Mouse (Mus musculus) kidney, embryonic 15.5 days (tissue): ENCODE measurements around the gene Pecr. TPM values are rescaled to one million over a fixed set of nuclear protein-coding genes. Genes with fewer than 3 reads are reported as not detected.
A peak's percentile ranks its signal among the peaks of the same experiment; 100 is the strongest.

Experiments
- ATAC-seq: fragments of 200-750 bp; cut with Nextera tagmentation; replicated peaks from 2 replicates; pipeline ENCODE4 v1.8.0; 2017; ENCODE audit warnings: moderate TSS enrichment; ENCODE audit not compliant: low FRiP score
- H3K27ac ChIP-seq: fragments of 300-500 bp; sonication (generic); 2 replicates; pipeline ENCODE4 v1.5.1; 2015; ENCODE audit warnings: mild to moderate bottlenecking, inconsistent platforms
- H3K27me3 ChIP-seq: fragments of 300-500 bp; sonication (generic); 2 replicates; pipeline ENCODE4 v1.6.1; 2015; ENCODE audit warnings: inconsistent platforms
- H3K36me3 ChIP-seq: fragments of 300-500 bp; sonication (generic); 2 replicates; pipeline ENCODE4 v1.6.1; 2015; ENCODE audit warnings: inconsistent platforms
- H3K4me1 ChIP-seq: fragments of 300-500 bp; sonication (generic); 2 replicates; pipeline ENCODE4 v1.6.1; 2015; ENCODE audit warnings: inconsistent platforms
- H3K4me2 ChIP-seq: fragments of 300-500 bp; sonication (generic); 2 replicates; pipeline ENCODE4 v1.6.1; 2015; ENCODE audit warnings: moderate library complexity, mild to moderate bottlenecking, inconsistent platforms
- H3K4me3 ChIP-seq: fragments of 300-500 bp; sonication (generic); replicated peaks from 2 replicates; pipeline ENCODE4 v1.5.1; 2015; ENCODE audit warnings: mild to moderate bottlenecking, inconsistent platforms
- H3K9ac ChIP-seq: fragments of 300-500 bp; sonication (generic); 2 replicates; pipeline ENCODE4 v1.6.1; 2015; ENCODE audit warnings: mild to moderate bottlenecking, inconsistent platforms
- H3K9me3 ChIP-seq: fragments of 300-500 bp; sonication (generic); replicated peaks from 2 replicates; pipeline ENCODE4 v1.6.1; 2016; ENCODE audit warnings: inconsistent platforms
- WGBS: fragments of 180-500 bp; shearing (Covaris S2); methylation state at CpG from one replicate; pipeline ENCODE4 v1.1.7; 2015; ENCODE audit warnings: mixed read lengths; 5-methylcytosine and 5-hydroxymethylcytosine counted together
- polyA plus RNA-seq: library from polyadenylated mRNA; unstranded; fragments of >200 nt; fragmentation: Nextera tagmentation; extraction: Ambion mirVana; gene quantifications from 2 replicates; pipeline ENCODE4 v1.2.1, GENCODE M21; 2015

Gene Pecr
- polyA plus RNA-seq, 1 experiment from 2014 or later, result 53.8 TPM

DNA sequence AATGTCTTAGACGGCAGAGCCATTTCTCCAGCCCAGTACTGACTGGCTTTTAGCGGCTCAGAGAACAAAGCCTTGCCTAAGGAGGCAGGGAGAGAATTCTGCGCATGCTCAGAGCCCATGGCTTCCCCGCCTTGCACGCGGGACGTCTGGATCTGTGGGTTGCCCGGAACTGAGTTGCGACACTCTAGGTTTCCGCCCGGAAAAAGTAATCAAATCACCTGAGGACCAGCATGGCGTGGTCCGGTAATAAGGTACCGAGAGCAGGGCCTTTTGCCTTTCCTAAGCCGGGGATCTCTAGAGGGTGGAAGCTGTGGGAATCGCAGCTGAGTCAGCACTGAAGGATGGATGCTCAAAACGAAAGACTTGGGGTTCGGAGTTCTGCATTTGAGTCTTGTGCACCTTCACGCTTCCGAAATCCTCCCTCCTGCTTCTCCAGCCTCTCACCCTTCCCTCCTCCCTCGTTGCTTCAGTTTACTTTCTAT lies 23.2 kb upstream of the Pecr start, which contains the start of gene Xrcc5:
Gene Xrcc5, plus strand, starts transcription at position 105 of the 482 bp plus-strand sequence.
- Histone ChIP-seq H3K4me3 (peak within 1 kb of the TSS; percentile 70), H3K9me3 (no peaks in the 10 kb centered on the region), H3K4me2 (peak within 1 kb of the TSS; percentile 68), H3K27me3 (no peaks in the 10 kb centered on the region), H3K27ac (peak within 1 kb of the TSS; percentile 95), H3K9ac (peak within 1 kb of the TSS; percentile 68), H3K4me1 (peaks cover 13% of the 10 kb centered on the region; the same call in 1 of the 2 replicates), H3K36me3 (peaks cover 11% of the 10 kb centered on the region)
- 0% methylated on average over 21 of the region's 21 CpGs for WGBS
- ATAC-seq, result peak; percentile 99

DNA sequence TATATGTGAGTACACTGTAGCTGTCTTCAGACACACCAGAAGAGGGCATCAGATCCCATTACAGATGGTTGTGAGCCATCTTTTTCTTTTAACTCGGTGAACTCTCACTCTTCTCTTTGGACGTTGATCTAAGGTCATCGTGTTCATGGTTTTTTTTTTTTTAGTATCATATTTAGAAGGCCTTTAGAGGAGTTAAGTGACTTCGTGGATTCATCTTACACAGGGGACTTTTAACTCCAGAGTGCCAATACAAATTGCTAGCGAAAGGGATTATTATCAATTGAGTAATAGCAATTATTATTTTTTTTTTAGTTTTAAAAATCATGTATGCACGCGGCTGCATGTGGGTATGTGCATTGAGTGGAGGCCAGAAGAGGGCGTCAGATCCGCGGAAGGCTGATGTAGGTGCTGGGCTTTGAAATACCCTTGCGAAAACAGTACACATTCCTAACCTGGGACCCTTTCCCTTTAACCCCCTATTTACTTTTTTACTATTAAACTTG lies 22.6 kb upstream of the Pecr start:
- no peaks in the 10 kb centered on the region for H3K9me3 ChIP-seq
- peak overlapping the region; percentile 70 for H3K4me3 ChIP-seq
- H3K9ac ChIP-seq, result peak overlapping the region; percentile 68
- peaks cover 13% of the 10 kb centered on the region; the same call in 1 of the 2 replicates for H3K4me1 ChIP-seq
- no peaks in the 10 kb centered on the region for H3K27me3 ChIP-seq
- WGBS, result 2% methylated on average over 11 of the region's 11 CpGs
- peak overlapping the region; percentile 95 for H3K27ac ChIP-seq
- peak; percentile 85 for ATAC-seq
- H3K36me3 ChIP-seq, result peaks cover 4% of the 10 kb centered on the region
- peak overlapping the region; percentile 68 for H3K4me2 ChIP-seq

DNA sequence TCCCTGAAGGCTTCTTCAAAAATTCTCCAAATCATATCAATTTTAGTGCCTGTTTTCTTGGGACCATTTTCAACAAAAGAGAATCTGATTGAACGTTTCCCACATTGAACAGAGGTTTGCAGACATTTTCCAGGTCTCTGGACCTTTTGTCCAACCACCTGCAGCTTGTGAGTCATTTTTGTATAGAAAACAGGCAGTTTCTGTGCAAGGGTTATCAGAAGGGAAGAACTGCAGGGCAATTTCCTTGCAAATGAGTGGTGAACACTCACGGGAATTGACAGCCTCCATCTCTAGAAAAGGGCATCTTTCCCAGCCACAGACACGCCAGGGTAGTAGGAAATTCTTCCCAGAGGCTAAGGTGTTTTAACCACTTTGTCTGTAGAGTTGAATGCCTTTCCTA lies 22.1 kb upstream of the Pecr start:
- H3K9ac ChIP-seq, result no peak overlapping the region
- H3K4me3 ChIP-seq, result no peak overlapping the region
- no peaks in the 10 kb centered on the region for H3K27me3 ChIP-seq
- WGBS, result 63% methylated on average over 3 of the region's 3 CpGs
- ATAC-seq, result no peak
- H3K4me1 ChIP-seq, result peaks cover 13% of the 10 kb centered on the region; the same call in 1 of the 2 replicates
- H3K9me3 ChIP-seq, result no peaks in the 10 kb centered on the region
- H3K27ac ChIP-seq, result peak overlapping the region; percentile 95; the same call in 1 of the 2 replicates
- H3K4me2 ChIP-seq, result peak overlapping the region; percentile 68
- H3K36me3 ChIP-seq, result peaks cover 3% of the 10 kb centered on the region; the same call in 1 of the 2 replicates

DNA sequence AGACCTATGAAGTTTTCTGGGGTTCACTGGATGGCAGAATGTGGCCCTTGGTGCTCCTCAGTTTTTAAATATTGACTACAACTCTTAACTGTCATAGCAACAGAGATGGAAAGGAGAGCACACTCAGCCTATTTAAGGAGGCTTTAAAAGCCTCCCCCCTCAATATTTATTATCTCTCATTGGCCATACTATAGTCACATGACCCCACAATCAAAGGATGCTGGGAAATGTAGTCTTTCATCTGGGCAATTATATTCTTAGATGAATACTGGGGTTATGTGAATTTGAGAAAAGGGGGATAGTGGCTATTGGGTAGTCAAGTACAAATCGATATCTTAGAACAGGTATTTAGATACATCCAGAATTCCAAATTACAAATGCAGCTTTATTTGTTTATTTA lies 17.7 kb upstream of the Pecr start:
- Histone ChIP-seq H3K9me3 (no peaks in the 10 kb centered on the region), H3K27me3 (no peaks in the 10 kb centered on the region), H3K27ac (no peak overlapping the region), H3K9ac (no peak overlapping the region), H3K4me2 (no peak overlapping the region), H3K4me1 (0 out of 2 replicates have a peak, but pooled peaks cover 4% of the 10 kb centered on the region), H3K4me3 (no peak overlapping the region), H3K36me3 (no peaks in the 10 kb centered on the region)
- 88% methylated on average over 1 of the region's 1 CpGs for WGBS
- no peak for ATAC-seq

DNA sequence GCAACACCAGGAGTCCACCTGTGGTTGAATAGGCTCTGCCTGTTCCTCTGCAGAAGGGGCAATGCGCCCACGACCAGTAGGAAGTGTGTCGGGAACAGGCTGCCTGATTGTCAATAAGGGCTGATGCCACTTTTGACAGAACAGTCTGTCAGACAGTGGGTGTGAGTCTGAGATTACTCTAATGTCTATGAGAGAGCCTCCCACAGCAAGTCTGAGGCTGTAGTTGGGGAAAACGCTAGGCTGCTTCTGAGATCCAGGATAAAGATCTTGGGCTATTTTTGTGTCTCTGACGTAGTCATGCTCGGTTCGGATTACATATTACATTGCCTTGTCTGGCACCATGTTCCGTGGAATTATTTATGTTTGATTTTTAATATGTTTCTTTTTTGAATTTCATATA lies 11.6 kb upstream of the Pecr start:
- Histone ChIP-seq H3K4me2 (no peak overlapping the region), H3K9me3 (no peaks in the 10 kb centered on the region), H3K9ac (no peak overlapping the region), H3K4me3 (no peak overlapping the region), H3K27ac (no peak overlapping the region), H3K4me1 (no peaks in the 10 kb centered on the region), H3K27me3 (no peaks in the 10 kb centered on the region), H3K36me3 (no peaks in the 10 kb centered on the region)
- no peak for ATAC-seq
- WGBS, result 71% methylated on average over 8 of the region's 8 CpGs

DNA sequence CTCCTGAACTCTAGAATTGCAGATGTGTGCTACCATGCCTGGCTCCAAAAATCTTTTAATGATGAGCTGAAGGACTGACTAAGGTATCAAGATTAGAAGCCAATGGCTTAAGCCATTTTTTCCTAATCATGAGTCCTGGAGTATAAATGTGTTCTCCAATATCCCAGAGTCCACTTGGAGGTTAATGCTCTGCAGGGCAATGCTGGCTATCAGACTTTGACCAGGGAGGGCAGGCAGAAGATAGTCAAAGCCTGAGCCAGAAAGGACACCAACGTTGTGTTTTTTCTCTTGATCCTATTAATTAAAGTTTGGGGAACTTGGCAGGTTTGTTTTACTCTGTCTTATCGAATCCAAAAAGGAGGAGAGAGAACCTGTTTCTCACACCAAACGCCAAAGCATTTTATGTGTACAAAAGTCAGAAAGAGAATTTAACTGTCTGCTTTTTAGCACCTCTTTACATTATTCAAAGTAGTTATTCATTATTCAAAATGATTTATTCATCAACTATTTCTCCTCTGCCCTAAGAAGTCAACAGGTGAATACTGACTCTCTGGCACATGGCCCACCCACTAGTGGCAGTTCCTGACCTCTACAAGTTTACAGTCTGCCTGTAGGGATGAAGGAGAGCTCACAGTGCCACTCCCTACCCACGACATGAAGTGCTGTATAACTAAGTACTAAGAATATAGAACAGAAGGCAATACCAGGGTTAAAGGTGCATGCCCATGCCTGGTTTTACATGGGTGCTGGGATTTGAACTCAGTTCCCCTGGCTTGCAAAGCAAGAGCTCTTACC lies 10.0 kb upstream of the Pecr start:
- Histone ChIP-seq H3K27me3 (no peaks in the 10 kb centered on the region), H3K4me3 (no peak overlapping the region), H3K4me1 (no peaks in the 10 kb centered on the region), H3K9me3 (no peaks in the 10 kb centered on the region), H3K36me3 (no peaks in the 10 kb centered on the region), H3K27ac (no peak overlapping the region), H3K9ac (no peak overlapping the region), H3K4me2 (no peak overlapping the region)
- no peak for ATAC-seq
- 56% methylated on average over 4 of the region's 4 CpGs for WGBS

DNA sequence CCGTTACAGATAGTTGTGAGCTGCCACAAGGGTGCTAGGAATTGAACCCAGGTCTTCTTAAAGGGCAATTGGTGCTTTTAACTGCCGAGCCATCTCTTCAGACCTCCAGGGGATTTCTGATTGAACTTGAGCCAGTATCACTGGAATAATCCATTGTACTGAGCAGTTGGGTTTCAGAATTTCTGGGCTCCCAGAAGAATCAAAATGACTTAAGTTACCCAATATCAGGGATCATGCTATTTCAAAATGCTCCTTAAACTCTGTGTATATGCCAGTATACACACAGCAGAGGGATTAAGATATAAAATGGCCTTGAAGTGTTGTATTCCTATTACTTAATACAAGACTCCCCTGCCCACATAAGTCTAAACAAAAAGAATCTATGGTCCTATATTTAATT lies 7.8 kb upstream of the Pecr start:
- no peak for ATAC-seq
- H3K9me3 ChIP-seq, result no peaks in the 10 kb centered on the region
- H3K27ac ChIP-seq, result no peak overlapping the region
- no peak overlapping the region for H3K9ac ChIP-seq
- no peaks in the 10 kb centered on the region for H3K36me3 ChIP-seq
- H3K4me1 ChIP-seq, result peaks cover 4% of the 10 kb centered on the region
- no peaks in the 10 kb centered on the region for H3K27me3 ChIP-seq
- WGBS, result 88% methylated on average over 2 of the region's 2 CpGs
- H3K4me3 ChIP-seq, result no peak overlapping the region
- H3K4me2 ChIP-seq, result no peak overlapping the region

DNA sequence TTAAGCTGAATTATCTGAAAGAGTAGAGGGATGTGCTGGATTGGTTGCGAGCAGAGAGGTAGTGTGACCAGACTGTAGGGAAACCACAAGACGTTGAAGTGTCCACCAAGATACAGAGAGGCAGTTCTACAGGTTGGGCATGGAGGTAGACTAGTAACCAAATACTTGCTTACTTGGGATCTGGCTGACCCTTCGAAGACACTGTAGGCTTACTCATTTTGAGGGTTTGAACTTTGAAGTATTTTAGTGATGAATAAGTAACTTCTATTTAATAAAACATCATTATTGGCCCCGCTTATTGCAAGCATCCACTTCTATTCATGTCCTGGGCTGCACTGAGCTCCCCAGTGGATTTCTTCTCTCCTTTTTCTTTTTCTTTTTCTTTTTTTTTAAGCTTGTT lies 7.3 kb upstream of the Pecr start:
- H3K27me3 ChIP-seq, result no peaks in the 10 kb centered on the region
- ATAC-seq, result no peak
- H3K27ac ChIP-seq, result no peak overlapping the region
- no peaks in the 10 kb centered on the region for H3K36me3 ChIP-seq
- H3K4me2 ChIP-seq, result no peak overlapping the region
- no peaks in the 10 kb centered on the region for H3K9me3 ChIP-seq
- peaks cover 9% of the 10 kb centered on the region for H3K4me1 ChIP-seq
- WGBS, result 93% methylated on average over 4 of the region's 4 CpGs
- no peak overlapping the region for H3K9ac ChIP-seq
- no peak overlapping the region for H3K4me3 ChIP-seq

DNA sequence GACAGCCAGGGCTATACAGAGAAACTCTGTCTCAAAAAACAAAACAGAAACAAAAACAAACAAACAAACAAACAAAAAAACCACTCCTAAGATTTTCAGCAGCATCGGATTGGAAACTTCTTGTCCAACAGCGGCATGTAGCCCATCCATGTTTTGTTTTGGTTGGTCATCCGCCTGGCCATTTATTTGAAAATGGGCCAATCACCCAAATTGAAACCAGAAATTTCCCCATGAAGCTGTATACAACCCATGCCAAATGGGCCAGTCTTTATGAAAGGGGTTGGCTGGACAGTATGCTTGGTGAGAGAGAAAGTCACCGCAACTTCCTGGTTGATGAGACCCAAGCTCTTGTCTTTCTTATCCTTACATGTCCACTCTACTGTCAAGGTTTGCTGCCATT lies 6.8 kb upstream of the Pecr start:
- Histone ChIP-seq H3K27me3 (no peaks in the 10 kb centered on the region), H3K36me3 (no peaks in the 10 kb centered on the region), H3K4me3 (no peak overlapping the region), H3K4me1 (peaks cover 11% of the 10 kb centered on the region), H3K9ac (no peak overlapping the region), H3K27ac (no peak overlapping the region), H3K9me3 (no peaks in the 10 kb centered on the region), H3K4me2 (no peak overlapping the region)
- WGBS, result 95% methylated on average over 4 of the region's 4 CpGs
- no peak for ATAC-seq

DNA sequence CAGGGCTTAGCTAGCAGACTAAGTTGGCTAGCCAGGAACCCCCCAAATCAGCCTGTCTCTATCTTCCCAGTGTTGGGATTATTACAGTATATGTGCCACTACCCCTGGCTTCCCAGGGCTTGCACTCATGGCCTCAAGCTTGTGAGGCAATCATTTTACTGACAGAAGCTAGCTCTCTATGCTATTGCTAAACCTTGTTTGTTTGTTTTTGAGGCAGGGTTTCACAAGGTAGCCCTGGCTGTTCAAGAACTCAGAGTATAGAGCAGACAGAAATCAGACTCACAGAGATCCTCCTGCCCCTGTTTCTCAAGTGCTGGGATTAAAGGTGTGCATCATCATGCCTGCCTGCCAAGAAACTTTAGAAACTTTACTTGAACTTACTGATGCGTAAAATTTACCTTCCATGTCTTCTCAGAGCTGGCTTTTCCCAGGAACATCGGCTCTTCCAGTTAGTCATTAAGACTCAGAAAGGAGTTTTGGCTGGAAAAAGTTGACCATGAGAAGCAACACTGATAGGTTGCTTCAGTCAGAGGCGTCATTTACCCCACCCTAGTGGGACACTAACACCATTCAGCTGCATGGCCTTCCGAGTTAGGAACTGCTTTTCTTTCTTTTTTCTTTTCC lies 4.5 kb upstream of the Pecr start:
- H3K27ac ChIP-seq, result peak overlapping the region; percentile 84
- no peak for ATAC-seq

DNA sequence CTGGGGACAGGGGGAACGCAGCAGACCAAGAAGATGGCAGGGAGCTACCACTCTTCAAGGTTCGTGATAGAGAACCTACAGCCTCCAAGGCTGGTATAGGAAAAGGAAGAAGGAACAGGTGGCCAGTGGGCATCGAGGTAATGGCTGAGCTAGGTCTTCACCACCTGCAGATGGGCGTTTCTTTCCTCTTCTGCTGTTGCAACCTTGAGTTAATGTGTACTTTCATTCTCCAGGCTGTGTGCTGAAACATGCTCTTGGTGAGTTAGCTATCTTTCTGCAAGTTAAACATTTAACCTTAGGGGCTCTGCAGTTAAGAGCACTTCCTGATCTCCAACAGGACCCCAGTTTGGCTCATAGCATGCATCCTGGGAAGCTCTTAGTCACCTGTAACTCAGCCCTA lies 3.8 kb upstream of the Pecr start:
- peaks cover 16% of the 10 kb centered on the region for H3K4me1 ChIP-seq
- no peak overlapping the region for H3K9ac ChIP-seq
- no peak overlapping the region for H3K4me3 ChIP-seq
- no peak overlapping the region for H3K4me2 ChIP-seq
- WGBS, result 78% methylated on average over 4 of the region's 4 CpGs
- ATAC-seq, result no peak; the same call in 1 of the 2 replicates
- peaks cover 11% of the 10 kb centered on the region; the same call in 1 of the 2 replicates for H3K27me3 ChIP-seq
- H3K9me3 ChIP-seq, result no peaks in the 10 kb centered on the region
- no peaks in the 10 kb centered on the region for H3K36me3 ChIP-seq
- H3K27ac ChIP-seq, result peak overlapping the region; percentile 84

More for the DNA sequence above, 4.5 kb upstream of the Pecr start:
- Histone ChIP-seq H3K27me3 (peaks cover 11% of the 10 kb centered on the region; the same call in 1 of the 2 replicates), H3K36me3 (no peaks in the 10 kb centered on the region), H3K4me1 (peaks cover 16% of the 10 kb centered on the region), H3K9me3 (no peaks in the 10 kb centered on the region), H3K4me3 (no peak overlapping the region), H3K4me2 (no peak overlapping the region), H3K9ac (no peak overlapping the region)
- WGBS, result 65% methylated on average over 4 of the region's 4 CpGs

DNA sequence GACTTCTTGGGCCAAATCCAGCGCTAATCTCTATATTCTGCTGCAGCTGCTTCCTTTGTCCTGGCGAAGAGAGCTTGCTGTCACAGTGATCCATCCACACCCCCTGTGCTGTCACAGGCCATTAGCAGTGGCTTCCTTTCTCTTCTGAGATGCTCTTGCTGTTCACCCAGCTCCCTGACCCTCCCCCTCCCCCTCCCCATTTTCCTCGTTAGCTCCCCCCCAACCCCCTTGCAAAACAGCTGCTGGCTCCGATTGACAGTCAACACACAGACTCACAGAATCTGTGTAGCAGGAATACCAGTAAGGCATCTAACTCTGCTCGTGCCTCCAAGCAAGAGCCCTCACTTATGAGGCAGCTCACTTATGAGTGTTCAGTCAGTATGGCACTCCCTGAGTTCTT lies 2.8 kb upstream of the Pecr start:
- 22% methylated on average over 5 of the region's 5 CpGs for WGBS
- Histone ChIP-seq H3K4me1 (peaks cover 23% of the 10 kb centered on the region), H3K36me3 (no peaks in the 10 kb centered on the region), H3K9ac (0 out of 2 replicates have a peak overlapping the region, but pooled peaks have one; percentile 1), H3K4me3 (no peak overlapping the region), H3K4me2 (no peak overlapping the region), H3K27ac (peak overlapping the region; percentile 74), H3K9me3 (no peaks in the 10 kb centered on the region), H3K27me3 (peaks cover 11% of the 10 kb centered on the region; the same call in 1 of the 2 replicates)
- no peak for ATAC-seq
